Mouse (Mus musculus) ES-Bruce4 (cell line): ENCODE data around the gene Tmem104. TPM values are rescaled to one million over a fixed set of nuclear protein-coding genes. Genes with fewer than 3 reads are reported as not detected.
A peak's percentile ranks its signal among the peaks of the same experiment; 100 is the strongest.

Source experiments
- H3K27ac ChIP-seq: 2 replicates; pipeline ENCODE4 v1.5.1; 2012; ENCODE audit warnings: low read length, inconsistent platforms; ENCODE audit not compliant: insufficient read depth
- H3K27me3 ChIP-seq: 2 replicates; pipeline ENCODE4 v1.6.1; 2012; ENCODE audit warnings: mild to moderate bottlenecking, low read length, inconsistent platforms; ENCODE audit not compliant: control insufficient read depth, poor library complexity, insufficient read depth, severe bottlenecking
- H3K36me3 ChIP-seq: 2 replicates; pipeline ENCODE4 v1.6.1; 2012; ENCODE audit warnings: inconsistent platforms, mild to moderate bottlenecking, low read length, moderate library complexity; ENCODE audit not compliant: control insufficient read depth, poor library complexity, insufficient read depth, severe bottlenecking
- H3K4me1 ChIP-seq: one replicate; pipeline ENCODE4 v1.8.1; 2011; ENCODE audit warnings: low read length; ENCODE audit not compliant: control insufficient read depth, insufficient read depth
- H3K4me3 ChIP-seq: 2 replicates; pipeline ENCODE4 v1.5.1; 2011; ENCODE audit warnings: low read depth, mild to moderate bottlenecking, low read length
- H3K9ac ChIP-seq: 2 replicates; pipeline ENCODE4 v1.6.1; 2012; ENCODE audit warnings: low read depth, mild to moderate bottlenecking, inconsistent platforms; ENCODE audit not compliant: poor library complexity, severe bottlenecking
- H3K9me3 ChIP-seq: replicated peaks from 2 replicates; pipeline ENCODE4 v1.6.1; 2012; ENCODE audit warnings: mild to moderate bottlenecking, low read length, inconsistent platforms; ENCODE audit not compliant: control insufficient read depth, poor library complexity, insufficient read depth, severe bottlenecking
- CTCF ChIP-seq: IDR thresholded peaks from one replicate; pipeline ENCODE4 v1.8.1; 2011; ENCODE audit warnings: low read depth, low read length
- EP300 ChIP-seq: IDR thresholded peaks from 2 replicates; pipeline ENCODE4 v1.6.1; 2011; ENCODE audit warnings: low read depth, low read length; ENCODE audit not compliant: insufficient read depth
- POLR2A ChIP-seq: IDR thresholded peaks from one replicate; pipeline ENCODE4 v1.8.1; 2011; ENCODE audit warnings: low read length; ENCODE audit not compliant: insufficient read depth
- polyA plus RNA-seq: library from polyadenylated mRNA; stranded (reverse); fragments of >200 nt; gene quantifications from 2 replicates; pipeline ENCODE4 v1.2.4, GENCODE M21; 2011; ENCODE audit warnings: low read depth; ENCODE audit not compliant: missing spikeins, insufficient read depth, insufficient read length

Tmem104 gene
- polyA plus RNA-seq, 1 experiment: 8.0 TPM

DNA sequence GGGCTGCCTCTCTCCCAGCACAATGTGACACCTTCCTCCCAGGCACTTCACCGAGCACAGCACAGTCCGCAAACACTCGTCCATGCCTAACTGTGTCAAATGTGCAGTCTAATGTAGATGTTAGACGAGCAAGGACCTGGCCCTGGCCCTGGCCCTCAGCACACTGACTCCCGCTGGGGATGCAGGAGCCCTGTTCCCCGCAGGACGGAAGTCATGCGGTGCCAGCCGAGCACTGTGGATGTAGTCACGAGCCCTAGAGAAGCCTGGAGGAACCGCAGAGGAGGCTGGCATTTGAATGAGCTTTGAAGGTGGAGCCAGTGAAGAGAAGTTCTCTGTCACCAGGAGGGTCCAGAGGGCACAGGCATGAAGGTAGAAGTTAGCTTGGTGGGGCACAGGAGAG, 36.2 kb downstream of the Tmem104 start:
- Histone ChIP-seq H3K4me1 (peaks cover 3% of the 10 kb centered on the region), H3K27ac (no peak overlapping the region), H3K9me3 (no peaks in the 10 kb centered on the region), H3K4me3 (no peak overlapping the region), H3K36me3 (no peaks in the 10 kb centered on the region), H3K9ac (no peak overlapping the region), H3K27me3 (no peaks in the 10 kb centered on the region)
- TF ChIP-seq CTCF: no peak
- no peak for TF ChIP-seq POLR2A
- TF ChIP-seq EP300: no peak

GRCm38 (mm10) chr11:115223877-115224276, 36.6 kb downstream of the Tmem104 start:
- no peak overlapping the region for H3K27ac ChIP-seq
- peaks cover 3% of the 10 kb centered on the region for H3K4me1 ChIP-seq

DNA sequence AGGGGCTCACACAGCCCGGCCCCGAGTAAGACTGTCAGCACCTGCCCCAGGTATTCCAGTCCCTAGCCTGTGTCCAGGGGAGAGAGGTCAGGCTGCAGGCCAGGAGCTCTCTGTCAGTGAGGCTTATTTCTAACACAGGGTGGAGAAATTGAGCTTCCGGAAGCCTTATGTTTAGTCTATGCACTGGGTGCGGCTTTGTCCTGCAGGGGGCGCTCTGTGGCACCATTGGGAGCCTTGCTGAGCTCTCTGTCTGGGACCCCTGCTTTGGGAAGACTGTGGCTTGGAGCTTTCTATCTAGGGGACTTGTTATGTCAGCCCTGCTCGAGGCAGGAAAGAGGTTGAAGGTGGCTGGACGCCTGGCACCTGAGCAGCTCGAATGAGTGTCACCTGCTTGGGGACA, 37.6 kb downstream of the Tmem104 start:
- H3K4me1 ChIP-seq: peaks cover 5% of the 10 kb centered on the region
- no peaks in the 10 kb centered on the region for H3K36me3 ChIP-seq
- no peaks in the 10 kb centered on the region for H3K9me3 ChIP-seq
- H3K4me3 ChIP-seq: no peak overlapping the region
- TF ChIP-seq POLR2A (no peak), CTCF (peak; percentile 84)
- H3K27ac ChIP-seq: no peak overlapping the region
- H3K9ac ChIP-seq: no peak overlapping the region
- no peaks in the 10 kb centered on the region for H3K27me3 ChIP-seq

More at GRCm38 (mm10) chr11:115223877-115224276, 36.6 kb downstream of the Tmem104 start:
- no peaks in the 10 kb centered on the region for H3K27me3 ChIP-seq
- TF ChIP-seq EP300: no peak
- TF ChIP-seq CTCF: no peak
- no peak for TF ChIP-seq POLR2A
- no peaks in the 10 kb centered on the region for H3K36me3 ChIP-seq
- H3K4me3 ChIP-seq: no peak overlapping the region
- no peaks in the 10 kb centered on the region for H3K9me3 ChIP-seq
- H3K9ac ChIP-seq: no peak overlapping the region

GRCm38 (mm10) chr11:115225301-115225700, 38.0 kb downstream of the Tmem104 start:
- no peak overlapping the region for H3K4me3 ChIP-seq
- H3K9ac ChIP-seq: no peak overlapping the region
- H3K9me3 ChIP-seq: no peaks in the 10 kb centered on the region
- TF ChIP-seq EP300: no peak
- no peak for TF ChIP-seq CTCF
- peaks cover 5% of the 10 kb centered on the region for H3K4me1 ChIP-seq
- no peaks in the 10 kb centered on the region for H3K27me3 ChIP-seq
- no peaks in the 10 kb centered on the region for H3K36me3 ChIP-seq
- no peak overlapping the region for H3K27ac ChIP-seq

GRCm38 (mm10) chr11:115226811-115227491, 39.7 kb downstream of the Tmem104 start:
- Histone ChIP-seq H3K4me1 (peaks cover 5% of the 10 kb centered on the region), H3K27me3 (no peaks in the 10 kb centered on the region), H3K9me3 (no peaks in the 10 kb centered on the region), H3K27ac (no peak overlapping the region), H3K9ac (no peak overlapping the region), H3K36me3 (no peaks in the 10 kb centered on the region), H3K4me3 (no peak overlapping the region)
- TF ChIP-seq POLR2A (no peak), CTCF (no peak), EP300 (no peak)

GRCm38 (mm10) chr11:115227640-115228039, 40.4 kb downstream of the Tmem104 start:
- H3K4me1 ChIP-seq: peaks cover 5% of the 10 kb centered on the region
- no peaks in the 10 kb centered on the region for H3K36me3 ChIP-seq
- H3K27me3 ChIP-seq: no peaks in the 10 kb centered on the region
- H3K4me3 ChIP-seq: no peak overlapping the region
- H3K9me3 ChIP-seq: no peaks in the 10 kb centered on the region
- no peak overlapping the region for H3K27ac ChIP-seq
- H3K9ac ChIP-seq: no peak overlapping the region
- no peak for TF ChIP-seq EP300
- TF ChIP-seq CTCF: no peak
- TF ChIP-seq POLR2A: no peak
